Mouse (Mus musculus): ENCODE measurements around the gene Pck1. TPM values are rescaled to one million over a fixed set of nuclear protein-coding genes. Genes with fewer than 3 reads are reported as not detected.

The Pck1 gene
- polyA plus RNA-seq, 1 experiment, result 871 TPM

GRCm38 (mm10) chr2:173151352-173151751 lies 1.5 kb upstream of the Pck1 start:
- 78% methylated on average over 5 of the region's 5 CpGs for WGBS
- TF ChIP-seq CTCF (conservative IDR thresholded peaks at IDR 0.05; ENCODE audit: insufficient read depth, insufficient read length, low read depth, low read length) (no peak), POLR2A (IDR thresholded peaks at IDR 0.05; ENCODE audit: low read depth, low read length) (no peak)
- H3K36me3 ChIP-seq (ENCODE audit: control insufficient read depth, insufficient read depth, low read length), result peaks cover 19% of the 10 kb centered on the region
- H3K4me3 ChIP-seq (ENCODE audit: insufficient read depth, low read depth, low read length), result no peak overlapping the region
- no peak overlapping the region for H3K27ac ChIP-seq (ENCODE audit: insufficient read depth, low read depth, low read length)
- DNase-seq, result no peak
- H3K4me1 ChIP-seq (ENCODE audit: control insufficient read depth, insufficient read depth, low read length), result peaks cover 9% of the 10 kb centered on the region
- H3K27me3 ChIP-seq (replicated peaks; ENCODE audit: control insufficient read depth, insufficient read depth, low read length), result no peaks in the 10 kb centered on the region

- Histone ChIP-seq H3K36me3 (ENCODE audit: control insufficient read depth, insufficient read depth, low read length) (peaks cover 22% of the 10 kb centered on the region), H3K27ac (ENCODE audit: insufficient read depth, low read depth, low read length) (peak overlapping the region; percentile 88), H3K27me3 (replicated peaks; ENCODE audit: control insufficient read depth, insufficient read depth, low read length) (no peaks in the 10 kb centered on the region), H3K4me3 (ENCODE audit: insufficient read depth, low read depth, low read length) (no peak overlapping the region), H3K4me1 (ENCODE audit: control insufficient read depth, insufficient read depth, low read length) (peaks cover 9% of the 10 kb centered on the region)
- 92% methylated on average over 7 of the region's 7 CpGs for WGBS
- TF ChIP-seq POLR2A (IDR thresholded peaks at IDR 0.05; ENCODE audit: low read depth, low read length) (no peak), CTCF (conservative IDR thresholded peaks at IDR 0.05; ENCODE audit: insufficient read depth, insufficient read length, low read depth, low read length) (no peak)
- DNase-seq, result no peak
These were observed 1.0 kb upstream of the Pck1 start for GRCm38 (mm10) chr2:173151784-173152284.

- TF ChIP-seq POLR2A (IDR thresholded peaks at IDR 0.05; ENCODE audit: low read depth, low read length) (peak; percentile 93), CTCF (conservative IDR thresholded peaks at IDR 0.05; ENCODE audit: insufficient read depth, insufficient read length, low read depth, low read length) (no peak; the same call in 1 of the 2 replicates)
- Histone ChIP-seq H3K36me3 (ENCODE audit: control insufficient read depth, insufficient read depth, low read length) (peaks cover 24% of the 10 kb centered on the region), H3K27me3 (replicated peaks; ENCODE audit: control insufficient read depth, insufficient read depth, low read length) (no peaks in the 10 kb centered on the region), H3K27ac (ENCODE audit: insufficient read depth, low read depth, low read length) (peak overlapping the region; percentile 96), H3K4me3 (ENCODE audit: insufficient read depth, low read depth, low read length) (peak overlapping the region; percentile 83), H3K4me1 (ENCODE audit: control insufficient read depth, insufficient read depth, low read length) (peaks cover 9% of the 10 kb centered on the region)
- 44% methylated on average over 10 of the region's 10 CpGs for WGBS
- no peak for DNase-seq
These were observed 418 bp downstream of the Pck1 start for GRCm38 (mm10) chr2:173153266-173153665.

- H3K4me3 ChIP-seq (ENCODE audit: insufficient read depth, low read depth, low read length), result peak overlapping the region; percentile 83
- no peak for DNase-seq
These were observed 1.7 kb downstream of the Pck1 start for GRCm38 (mm10) chr2:173154513-173154912.

GRCm38 (mm10) chr2:173154962-173155361 lies 2.1 kb downstream of the Pck1 start:
- 67% methylated on average over 14 of the region's 14 CpGs for WGBS
- no peaks in the 10 kb centered on the region for H3K27me3 ChIP-seq (replicated peaks; ENCODE audit: control insufficient read depth, insufficient read depth, low read length)
- TF ChIP-seq CTCF (conservative IDR thresholded peaks at IDR 0.05; ENCODE audit: insufficient read depth, insufficient read length, low read depth, low read length) (0 out of 2 replicates have a peak, but pooled peaks have one; percentile 1), POLR2A (IDR thresholded peaks at IDR 0.05; ENCODE audit: low read depth, low read length) (peak; percentile 42)
- H3K4me3 ChIP-seq (ENCODE audit: insufficient read depth, low read depth, low read length), result peak overlapping the region; percentile 83
- peaks cover 28% of the 10 kb centered on the region for H3K36me3 ChIP-seq (ENCODE audit: control insufficient read depth, insufficient read depth, low read length)
- peak overlapping the region; percentile 96 for H3K27ac ChIP-seq (ENCODE audit: insufficient read depth, low read depth, low read length)
- peaks cover 9% of the 10 kb centered on the region for H3K4me1 ChIP-seq (ENCODE audit: control insufficient read depth, insufficient read depth, low read length)
- no peak for DNase-seq

More at GRCm38 (mm10) chr2:173154513-173154912, 1.7 kb downstream of the Pck1 start:
- peak; percentile 88 for TF ChIP-seq POLR2A (IDR thresholded peaks at IDR 0.05; ENCODE audit: low read depth, low read length)
- TF ChIP-seq CTCF (conservative IDR thresholded peaks at IDR 0.05; ENCODE audit: insufficient read depth, insufficient read length, low read depth, low read length), result 0 out of 2 replicates have a peak, but pooled peaks have one; percentile 0
- H3K36me3 ChIP-seq (ENCODE audit: control insufficient read depth, insufficient read depth, low read length), result peaks cover 28% of the 10 kb centered on the region
- WGBS, result 77% methylated on average over 13 of the region's 13 CpGs
- peak overlapping the region; percentile 96 for H3K27ac ChIP-seq (ENCODE audit: insufficient read depth, low read depth, low read length)
- H3K27me3 ChIP-seq (replicated peaks; ENCODE audit: control insufficient read depth, insufficient read depth, low read length), result no peaks in the 10 kb centered on the region
- peaks cover 9% of the 10 kb centered on the region for H3K4me1 ChIP-seq (ENCODE audit: control insufficient read depth, insufficient read depth, low read length)

- peak; percentile 46 for DNase-seq
- 63% methylated on average over 10 of the region's 10 CpGs for WGBS
- Histone ChIP-seq H3K4me1 (ENCODE audit: control insufficient read depth, insufficient read depth, low read length) (peaks cover 9% of the 10 kb centered on the region), H3K27me3 (replicated peaks; ENCODE audit: control insufficient read depth, insufficient read depth, low read length) (no peaks in the 10 kb centered on the region), H3K36me3 (ENCODE audit: control insufficient read depth, insufficient read depth, low read length) (peaks cover 28% of the 10 kb centered on the region), H3K27ac (ENCODE audit: insufficient read depth, low read depth, low read length) (peak overlapping the region; percentile 96), H3K4me3 (ENCODE audit: insufficient read depth, low read depth, low read length) (peak overlapping the region; percentile 83)
- peak; percentile 65 for TF ChIP-seq POLR2A (IDR thresholded peaks at IDR 0.05; ENCODE audit: low read depth, low read length)
- TF ChIP-seq CTCF (conservative IDR thresholded peaks at IDR 0.05; ENCODE audit: insufficient read depth, insufficient read length, low read depth, low read length), result no peak
These were observed 3.1 kb downstream of the Pck1 start for GRCm38 (mm10) chr2:173155907-173156306.

GRCm38 (mm10) chr2:173156923-173157322 lies 4.1 kb downstream of the Pck1 start:
- H3K4me1 ChIP-seq (ENCODE audit: control insufficient read depth, insufficient read depth, low read length), result peaks cover 5% of the 10 kb centered on the region
- 56% methylated on average over 13 of the region's 13 CpGs for WGBS
- H3K4me3 ChIP-seq (ENCODE audit: insufficient read depth, low read depth, low read length), result peak overlapping the region; percentile 48
- H3K27ac ChIP-seq (ENCODE audit: insufficient read depth, low read depth, low read length), result peak overlapping the region; percentile 96
- H3K36me3 ChIP-seq (ENCODE audit: control insufficient read depth, insufficient read depth, low read length), result peaks cover 28% of the 10 kb centered on the region
- H3K27me3 ChIP-seq (replicated peaks; ENCODE audit: control insufficient read depth, insufficient read depth, low read length), result no peaks in the 10 kb centered on the region
- DNase-seq, result no peak
- peak; percentile 69 for TF ChIP-seq POLR2A (IDR thresholded peaks at IDR 0.05; ENCODE audit: low read depth, low read length)
- peak; percentile 0; the same call in 1 of the 2 replicates for TF ChIP-seq CTCF (conservative IDR thresholded peaks at IDR 0.05; ENCODE audit: insufficient read depth, insufficient read length, low read depth, low read length)

Measured in kidney, adult 2 months (tissue).